Comparison of ENCODE assay signal across 8 mouse cellular contexts in genomic region chr8:70509281-70509952, GRCm38 (mm10). TPM values are rescaled to one million over a fixed set of nuclear protein-coding genes. Genes with fewer than 3 reads are reported as not detected.
DNase-seq lines count a peak whose midpoint lies in the region; ATAC-seq and TF ChIP-seq lines count a peak whose summit lies in the region.

No protein-coding gene starts in this region.

- TF ChIP-seq CTCF in kidney, postnatal 0 days (IDR thresholded peaks at IDR 0.05; ENCODE audit: low read depth): no peak

- no peaks in the 10 kb centered on the region for H3K27me3 ChIP-seq in kidney, postnatal 0 days (ENCODE audit: insufficient read depth, low read length)
- H3K27me3 ChIP-seq in embryonic facial prominence, embryonic 10.5 days (replicated peaks; ENCODE audit: low read depth, poor library complexity, severe bottlenecking): peaks cover 2% of the 10 kb centered on the region
- no peaks in the 10 kb centered on the region for H3K27me3 ChIP-seq in hindbrain, embryonic 16.5 days (replicated peaks; ENCODE audit: control insufficient read depth, insufficient read depth, low read length)
- H3K27me3 ChIP-seq in midbrain, embryonic 15.5 days (replicated peaks): no peaks in the 10 kb centered on the region

- H3K4me2 ChIP-seq in kidney, postnatal 0 days (ENCODE audit: low read length): peak overlapping the region; percentile 95
- H3K4me2 ChIP-seq in hindbrain, embryonic 16.5 days (ENCODE audit: low read length): peak overlapping the region; percentile 100
- H3K4me2 ChIP-seq in midbrain, embryonic 15.5 days: peak overlapping the region; percentile 95

- H3K4me1 ChIP-seq in kidney, postnatal 0 days (replicated peaks; ENCODE audit: insufficient read depth, low read length): peaks cover 13% of the 10 kb centered on the region
- peaks cover 55% of the 10 kb centered on the region for H3K4me1 ChIP-seq in embryonic facial prominence, embryonic 10.5 days
- H3K4me1 ChIP-seq in hindbrain, embryonic 16.5 days (ENCODE audit: control insufficient read depth, insufficient read depth, low read depth, low read length): peaks cover 32% of the 10 kb centered on the region
- peaks cover 41% of the 10 kb centered on the region for H3K4me1 ChIP-seq in midbrain, embryonic 15.5 days

- WGBS in kidney, postnatal 0 days: 10% methylated on average over 25 of the region's 25 CpGs
- 15% methylated on average over 25 of the region's 25 CpGs for WGBS in embryonic facial prominence, embryonic 10.5 days
- 18% methylated on average over 25 of the region's 25 CpGs for WGBS in hindbrain, embryonic 16.5 days
- WGBS in midbrain, embryonic 15.5 days: 12% methylated on average over 25 of the region's 25 CpGs

- peak overlapping the region; percentile 93 for H3K27ac ChIP-seq in kidney, postnatal 0 days
- peak overlapping the region; percentile 96 for H3K27ac ChIP-seq in embryonic facial prominence, embryonic 10.5 days (replicated peaks)
- no peak overlapping the region for H3K27ac ChIP-seq in hindbrain, embryonic 16.5 days (ENCODE audit: low read depth, low read length)
- H3K27ac ChIP-seq in midbrain, embryonic 15.5 days: peak overlapping the region; percentile 97; the same call in 1 of the 2 replicates

- peak overlapping the region; percentile 98 for H3K9ac ChIP-seq in kidney, postnatal 0 days (ENCODE audit: low read depth, low read length)
- peak overlapping the region; percentile 98 for H3K9ac ChIP-seq in hindbrain, embryonic 16.5 days (ENCODE audit: low read depth, low read length)
- peak overlapping the region; percentile 88 for H3K9ac ChIP-seq in midbrain, embryonic 15.5 days

- no peak for DNase-seq in kidney, postnatal 0 days (ENCODE audit: low spot score)
- DNase-seq in kidney, postnatal 10 days: no peak
- no peak for DNase-seq in embryonic facial prominence, embryonic 10.5 days (ENCODE audit: low spot score)
- DNase-seq in urinary bladder, adult 18-20 months (ENCODE audit: low spot score in 2 of 2): no peak
- no peak for DNase-seq in B cell, adult 2 months
- no peak for DNase-seq in cerebellum, adult 9-10 months

- no peaks in the 10 kb centered on the region for H3K9me3 ChIP-seq in kidney, postnatal 0 days (replicated peaks; ENCODE audit: low read length)
- no peaks in the 10 kb centered on the region for H3K9me3 ChIP-seq in embryonic facial prominence, embryonic 10.5 days
- no peaks in the 10 kb centered on the region for H3K9me3 ChIP-seq in hindbrain, embryonic 16.5 days (ENCODE audit: control insufficient read depth, low read length)
- no peaks in the 10 kb centered on the region for H3K9me3 ChIP-seq in midbrain, embryonic 15.5 days

- peak overlapping the region; percentile 84 for H3K4me3 ChIP-seq in kidney, postnatal 0 days (replicated peaks; ENCODE audit: low read depth, low read length)
- peak overlapping the region; percentile 94 for H3K4me3 ChIP-seq in embryonic facial prominence, embryonic 10.5 days
- peak overlapping the region; percentile 97 for H3K4me3 ChIP-seq in hindbrain, embryonic 16.5 days (ENCODE audit: low read length)
- peak overlapping the region; percentile 88 for H3K4me3 ChIP-seq in midbrain, embryonic 15.5 days

- peaks cover 13% of the 10 kb centered on the region for H3K36me3 ChIP-seq in kidney, postnatal 0 days (ENCODE audit: insufficient read depth, low read length)
- peaks cover 58% of the 10 kb centered on the region for H3K36me3 ChIP-seq in embryonic facial prominence, embryonic 10.5 days (replicated peaks)
- peaks cover 15% of the 10 kb centered on the region for H3K36me3 ChIP-seq in hindbrain, embryonic 16.5 days (ENCODE audit: control insufficient read depth, insufficient read depth, low read length)
- H3K36me3 ChIP-seq in midbrain, embryonic 15.5 days (replicated peaks): peaks cover 8% of the 10 kb centered on the region; the same call in 1 of the 2 replicates

- ATAC-seq in kidney, postnatal 0 days (replicated peaks; ENCODE audit: low FRiP score, low read depth): no peak
- no peak for ATAC-seq in hindbrain, embryonic 16.5 days
- no peak for ATAC-seq in midbrain, embryonic 15.5 days (replicated peaks)

RNA-seq across cellular contexts. Expression of gene Uba52, which starts 1.2 kb away (rescaled TPM):
- polyA plus RNA-seq in kidney, postnatal 0 days (2015; fragmentation: Nextera tagmentation; extraction: Ambion mirVana): 1,111 and 1,265 TPM in 2 replicates
- 908 and 951 TPM in 2 replicates for polyA plus RNA-seq in embryonic facial prominence, embryonic 10.5 days (2016; fragmentation: Nextera tagmentation; extraction: Ambion mirVana)
- 576 and 598 TPM in 2 replicates for polyA plus RNA-seq in hindbrain, embryonic 16.5 days (2015; fragmentation: Nextera tagmentation; extraction: Ambion mirVana)
- polyA plus RNA-seq in midbrain, embryonic 15.5 days (2015; fragmentation: Nextera tagmentation; extraction: Ambion mirVana): 587 and 620 TPM in 2 replicates

RNA-seq across cellular contexts. Expression of gene Rex1bd, which starts 2.9 kb away (rescaled TPM):
- polyA plus RNA-seq in kidney, postnatal 0 days (2015; fragmentation: Nextera tagmentation; extraction: Ambion mirVana): 140 TPM in 2 replicates
- 118 and 138 TPM in 2 replicates for polyA plus RNA-seq in embryonic facial prominence, embryonic 10.5 days (2016; fragmentation: Nextera tagmentation; extraction: Ambion mirVana)
- 173 and 192 TPM in 2 replicates for polyA plus RNA-seq in hindbrain, embryonic 16.5 days (2015; fragmentation: Nextera tagmentation; extraction: Ambion mirVana)
- polyA plus RNA-seq in midbrain, embryonic 15.5 days (2015; fragmentation: Nextera tagmentation; extraction: Ambion mirVana): 164 and 169 TPM in 2 replicates

RNA-seq across cellular contexts. Expression of gene Crlf1, which starts 16.5 kb away (rescaled TPM):
- polyA plus RNA-seq in kidney, postnatal 0 days (2015; fragmentation: Nextera tagmentation; extraction: Ambion mirVana): 31.3 and 33.7 TPM in 2 replicates
- 103 and 116 TPM in 2 replicates for polyA plus RNA-seq in embryonic facial prominence, embryonic 10.5 days (2016; fragmentation: Nextera tagmentation; extraction: Ambion mirVana)
- 9.3 and 15.5 TPM in 2 replicates for polyA plus RNA-seq in hindbrain, embryonic 16.5 days (2015; fragmentation: Nextera tagmentation; extraction: Ambion mirVana)
- polyA plus RNA-seq in midbrain, embryonic 15.5 days (2015; fragmentation: Nextera tagmentation; extraction: Ambion mirVana): 2.4 and 2.9 TPM in 2 replicates

RNA-seq across cellular contexts. Expression of gene Fkbp8, which starts 18.1 kb away (rescaled TPM):
- 249 and 255 TPM in 2 replicates for polyA plus RNA-seq in kidney, postnatal 0 days (2015; fragmentation: Nextera tagmentation; extraction: Ambion mirVana)
- polyA plus RNA-seq in embryonic facial prominence, embryonic 10.5 days (2016; fragmentation: Nextera tagmentation; extraction: Ambion mirVana): 278 and 285 TPM in 2 replicates
- 429 and 441 TPM in 2 replicates for polyA plus RNA-seq in hindbrain, embryonic 16.5 days (2015; fragmentation: Nextera tagmentation; extraction: Ambion mirVana)
- 450 and 462 TPM in 2 replicates for polyA plus RNA-seq in midbrain, embryonic 15.5 days (2015; fragmentation: Nextera tagmentation; extraction: Ambion mirVana)

RNA-seq across cellular contexts. Expression of gene Kxd1, which starts 18.3 kb away (rescaled TPM):
- 81.3 and 81.8 TPM in 2 replicates for polyA plus RNA-seq in kidney, postnatal 0 days (2015; fragmentation: Nextera tagmentation; extraction: Ambion mirVana)
- polyA plus RNA-seq in embryonic facial prominence, embryonic 10.5 days (2016; fragmentation: Nextera tagmentation; extraction: Ambion mirVana): 49.7 and 51.0 TPM in 2 replicates
- 45.2 and 45.4 TPM in 2 replicates for polyA plus RNA-seq in hindbrain, embryonic 16.5 days (2015; fragmentation: Nextera tagmentation; extraction: Ambion mirVana)
- polyA plus RNA-seq in midbrain, embryonic 15.5 days (2015; fragmentation: Nextera tagmentation; extraction: Ambion mirVana): 46.4 and 51.7 TPM in 2 replicates
